Mouse (Mus musculus) embryonic fibroblast, embryonic 13.5 days (primary cell): ENCODE measurements around the gene Hist1h2ac.

Experiments
- CTCF ChIP-seq: IDR thresholded peaks from 2 replicates; pipeline ENCODE4 v1.5.1; 2011; ENCODE audit warnings: mild to moderate bottlenecking, control low read depth, low read length, moderate library complexity, borderline replicate concordance; ENCODE audit not compliant: insufficient read depth
- POLR2A ChIP-seq: IDR thresholded peaks from 2 replicates; pipeline ENCODE4 v1.6.1; 2011; ENCODE audit warnings: low read depth, mild to moderate bottlenecking, control low read depth, low read length, moderate library complexity

DNA sequence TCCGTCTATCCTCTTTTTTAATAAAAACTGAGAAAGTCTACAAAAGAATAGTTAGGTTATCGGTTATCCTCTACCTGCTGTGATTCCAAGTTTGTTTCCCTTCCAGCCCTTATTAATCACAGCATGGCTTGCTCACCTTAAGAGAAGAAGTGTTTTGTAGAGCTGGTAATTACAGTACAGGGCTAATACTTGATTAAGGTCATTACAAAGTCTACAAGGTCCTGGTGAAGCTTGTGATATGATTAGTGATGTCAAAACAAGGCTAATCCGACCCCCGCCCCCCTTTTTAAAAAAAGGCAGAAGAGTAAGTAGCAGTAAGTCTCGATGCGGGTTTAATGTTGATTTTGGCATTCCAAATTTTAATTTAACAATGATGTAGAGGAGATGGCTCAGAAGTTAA lies 15.2 kb upstream of the Hist1h2ac start:
- TF ChIP-seq CTCF (no peak), POLR2A (no peak)
